Mouse (Mus musculus) embryo, embryonic 9.5 days (tissue): ENCODE measurements at regions not wholly inside any gene's neighbourhood (a gene's known extent, or its start where the extent isn't known, plus 50 kb on each side); places are given as distances from the start of the nearest gene placed in this dataset.

Experiments
- DNase-seq: peaks from one replicate; pipeline ENCODE4 v3.0.0-alpha.2; 2017; ENCODE audit errors: extremely low spot score

GRCm38 (mm10) chr10:98703642-98704293 lies 210.4 kb upstream of the Atp2b1 start:
- DNase-seq: no peak

DNA sequence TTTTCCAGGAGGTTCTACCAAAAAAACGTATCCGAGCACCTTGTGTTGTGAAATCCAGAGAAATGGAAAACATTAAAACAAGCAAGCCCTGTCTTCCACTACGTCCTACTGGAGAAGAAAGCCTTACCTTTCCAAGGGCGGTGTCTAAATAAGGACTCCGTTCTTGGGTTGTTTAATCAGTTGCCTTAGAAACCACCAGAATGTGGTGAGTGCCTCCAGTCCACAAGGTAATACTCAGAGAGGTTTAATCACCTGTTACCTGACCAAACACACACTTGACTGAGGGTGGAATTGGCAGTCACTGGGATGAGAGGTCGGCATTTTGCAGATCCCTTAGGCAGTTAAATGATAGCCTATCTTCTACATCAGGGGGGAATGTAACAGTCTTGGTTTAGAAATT lies 209.6 kb upstream of the Atp2b1 start:
- DNase-seq: no peak

- DNase-seq: no peak
Observed at GRCm38 (mm10) chr10:98717856-98718255, 196.3 kb upstream of the Atp2b1 start.

DNA sequence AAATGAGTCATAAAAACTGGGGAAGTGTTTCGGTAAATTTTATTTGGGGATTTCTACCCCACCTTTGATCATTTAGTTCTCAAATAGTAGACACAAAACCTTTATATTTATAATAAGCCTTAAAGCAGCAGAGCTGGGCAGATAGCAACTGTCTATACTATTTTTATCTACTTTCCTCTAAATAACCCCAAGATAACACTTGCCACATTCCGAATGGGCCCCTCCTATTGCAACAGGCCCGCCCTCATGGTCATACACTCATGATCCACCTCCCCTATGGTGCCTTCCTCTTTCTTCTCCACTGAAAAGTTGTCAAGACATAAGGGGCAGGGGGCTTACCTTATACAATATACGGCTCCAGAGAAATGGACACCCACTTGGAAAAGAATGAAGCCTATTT lies 195.5 kb upstream of the Atp2b1 start:
- DNase-seq: no peak

- no peak for DNase-seq
Observed at GRCm38 (mm10) chr10:98720256-98721005, 193.8 kb upstream of the Atp2b1 start.

GRCm38 (mm10) chr10:98725110-98725509 lies 189.1 kb upstream of the Atp2b1 start:
- no peak for DNase-seq

- DNase-seq: no peak
Observed at GRCm38 (mm10) chr10:98727130-98727529, 187.1 kb upstream of the Atp2b1 start.

DNA sequence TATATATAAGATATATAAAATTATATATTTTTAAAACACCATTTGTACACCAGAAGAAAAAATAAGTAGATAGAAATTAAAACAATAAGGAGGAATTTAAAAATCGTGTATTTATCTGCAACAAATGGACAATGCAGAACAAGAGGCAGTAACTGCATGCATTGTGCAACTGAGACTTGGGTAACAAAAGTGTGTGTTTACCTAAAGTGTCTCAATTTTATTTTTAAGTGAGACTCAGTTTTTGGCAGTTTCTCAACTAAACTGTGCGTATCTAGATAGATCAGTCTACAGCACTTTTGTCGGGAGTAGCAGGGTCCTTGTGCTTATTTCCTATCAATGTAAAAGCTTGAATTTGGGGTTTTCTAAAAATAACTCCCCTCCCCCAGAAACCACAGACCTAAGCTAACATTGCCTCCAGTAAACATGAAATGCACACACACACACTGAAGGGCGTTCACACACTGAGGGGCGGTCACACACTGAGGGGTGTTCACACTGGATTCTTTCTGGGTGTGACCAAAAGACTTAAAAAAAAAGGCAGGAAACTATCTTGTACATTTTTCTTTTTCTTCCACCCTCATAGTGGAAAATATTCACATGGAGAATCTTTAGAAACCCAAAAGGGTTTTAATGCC lies 185.7 kb upstream of the Atp2b1 start:
- DNase-seq: no peak

DNA sequence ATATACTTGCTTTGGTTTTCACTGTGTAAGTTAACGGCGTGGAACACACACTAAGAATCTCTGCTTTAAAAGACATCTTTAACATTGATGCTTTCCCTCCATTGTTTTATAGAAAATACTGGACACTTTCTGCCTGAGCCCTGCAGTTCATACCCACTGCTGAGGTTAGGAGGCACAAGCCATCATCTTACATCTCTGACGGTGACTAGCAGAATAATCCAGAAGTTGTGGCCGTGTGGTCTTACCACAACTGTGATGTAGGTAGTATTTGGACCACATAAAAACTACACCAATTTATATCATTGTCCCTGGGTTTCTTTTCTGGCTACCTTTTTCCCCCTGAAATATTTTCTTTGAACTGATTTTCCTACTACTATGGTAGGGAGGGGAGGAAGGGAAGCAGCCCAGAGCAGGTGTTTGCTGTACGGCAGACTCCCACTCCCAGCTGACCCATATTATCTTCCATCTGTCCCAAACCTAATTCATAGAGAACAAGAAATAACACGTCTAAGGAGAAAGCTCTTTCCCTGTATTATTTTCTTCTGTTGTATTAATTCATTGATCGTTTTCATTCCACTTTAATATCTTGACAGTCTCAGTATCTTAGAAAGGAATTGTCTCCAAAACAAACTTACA lies 180.1 kb upstream of the Atp2b1 start:
- DNase-seq: no peak

DNA sequence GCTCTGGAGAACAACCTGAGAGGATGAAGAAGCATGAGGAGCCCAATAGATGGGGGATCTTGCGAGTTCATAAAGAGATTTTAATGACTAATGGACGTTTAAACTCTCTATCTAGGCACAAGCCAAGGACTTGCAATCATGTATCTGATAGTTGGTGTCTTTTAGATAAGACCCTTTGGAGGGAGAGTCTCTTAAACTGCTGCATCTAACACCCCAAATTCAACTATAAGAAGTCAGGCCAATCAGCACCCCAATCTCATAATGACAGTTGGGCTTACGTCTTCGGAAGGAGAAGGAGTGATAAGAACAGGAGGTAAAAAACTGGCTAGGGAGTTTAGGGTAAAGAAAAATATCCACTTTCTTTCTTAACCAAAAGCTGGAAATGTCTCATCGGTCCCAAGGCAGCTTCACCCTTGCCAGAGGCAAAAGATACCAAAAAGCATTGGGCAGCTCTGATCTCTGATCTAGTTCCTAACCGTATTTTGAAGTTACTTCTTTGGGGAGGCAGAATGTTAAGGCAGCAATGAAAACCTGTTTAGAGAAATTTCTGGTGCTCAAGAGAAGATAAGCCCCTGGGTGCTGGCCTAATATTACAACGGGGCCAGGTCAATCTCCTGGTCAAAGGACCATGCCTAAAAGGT lies 173.6 kb upstream of the Atp2b1 start:
- no peak for DNase-seq

DNA sequence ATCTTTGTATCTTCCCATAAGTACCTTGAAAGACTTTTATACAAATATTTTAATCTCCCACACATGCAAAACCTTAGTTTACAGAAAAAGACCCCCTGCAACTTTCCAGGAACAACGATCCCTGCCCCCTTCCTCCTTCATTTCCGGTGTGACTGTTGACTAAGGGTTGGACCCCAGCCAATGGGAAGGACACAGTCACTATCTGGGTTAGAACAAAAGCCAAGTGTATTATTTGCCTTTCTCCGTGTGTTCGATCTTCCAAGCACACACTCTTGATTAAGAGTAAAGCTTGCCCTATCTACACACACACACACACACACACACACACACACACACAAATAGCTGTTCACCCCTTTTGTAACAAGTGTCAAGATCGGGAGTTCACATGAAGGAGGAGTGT lies 172.8 kb upstream of the Atp2b1 start:
- no peak for DNase-seq

DNA sequence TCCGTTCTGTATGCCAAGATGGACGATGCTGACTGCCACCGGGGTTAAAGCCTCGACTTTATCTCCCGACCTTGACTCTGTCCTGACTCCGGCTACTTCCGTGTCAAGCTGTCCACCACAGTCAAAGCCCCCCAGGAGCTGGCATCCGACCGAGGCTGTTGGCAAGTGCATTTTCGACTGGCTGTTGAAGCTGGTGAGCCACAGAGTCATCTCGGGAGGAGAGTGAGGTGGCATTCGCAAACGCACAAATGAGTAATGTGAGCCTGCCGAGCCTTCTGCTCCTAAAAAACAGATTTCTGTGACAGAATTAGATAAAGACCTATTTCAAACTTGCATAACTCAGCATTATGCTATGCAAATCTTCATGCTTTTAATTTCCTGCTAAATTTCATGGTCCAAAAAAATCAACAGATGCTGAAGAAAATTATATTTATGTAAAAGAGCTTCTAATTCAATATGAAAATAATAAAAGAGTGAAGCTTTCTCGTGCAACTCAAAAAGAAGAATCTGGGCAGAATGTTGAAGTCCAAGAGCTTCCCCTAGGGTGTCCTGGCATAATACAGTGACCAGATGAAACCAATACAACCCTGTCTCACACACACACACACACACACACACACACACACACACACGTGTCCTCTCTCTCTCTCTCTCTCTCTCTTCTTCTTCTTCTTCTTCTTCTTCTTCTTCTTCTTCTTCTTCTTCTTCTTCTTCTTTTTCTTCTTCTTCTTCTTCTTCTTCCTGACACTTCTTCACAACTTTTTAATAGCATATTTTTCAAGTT lies 171.2 kb upstream of the Atp2b1 start:
- no peak for DNase-seq

- DNase-seq: peak; percentile 27
Observed at GRCm38 (mm10) chr10:98744246-98744645, 170.0 kb upstream of the Atp2b1 start.

GRCm38 (mm10) chr10:98744662-98745061 lies 169.5 kb upstream of the Atp2b1 start:
- no peak for DNase-seq

- no peak for DNase-seq
Observed at GRCm38 (mm10) chr10:98745409-98745808, 168.8 kb upstream of the Atp2b1 start.

DNA sequence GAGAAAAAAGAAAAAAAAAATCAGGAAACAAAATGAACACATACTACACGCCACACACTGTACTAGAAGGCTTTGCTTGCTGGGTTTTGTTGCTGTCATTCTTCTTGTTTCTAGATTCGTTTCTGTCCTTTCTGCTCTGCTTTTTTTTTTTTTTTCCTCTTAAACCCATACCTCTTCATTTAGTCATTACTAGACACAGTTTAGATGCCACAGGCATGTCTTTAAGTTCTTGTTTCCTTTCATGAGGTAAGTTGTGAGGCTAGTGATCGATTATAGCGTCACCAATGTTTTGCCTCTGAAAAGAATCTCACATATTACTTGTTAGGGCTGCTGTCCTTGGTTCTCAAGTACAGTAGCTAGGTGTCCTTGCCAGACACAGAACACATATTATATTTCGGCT lies 168.3 kb upstream of the Atp2b1 start:
- DNase-seq: no peak

DNA sequence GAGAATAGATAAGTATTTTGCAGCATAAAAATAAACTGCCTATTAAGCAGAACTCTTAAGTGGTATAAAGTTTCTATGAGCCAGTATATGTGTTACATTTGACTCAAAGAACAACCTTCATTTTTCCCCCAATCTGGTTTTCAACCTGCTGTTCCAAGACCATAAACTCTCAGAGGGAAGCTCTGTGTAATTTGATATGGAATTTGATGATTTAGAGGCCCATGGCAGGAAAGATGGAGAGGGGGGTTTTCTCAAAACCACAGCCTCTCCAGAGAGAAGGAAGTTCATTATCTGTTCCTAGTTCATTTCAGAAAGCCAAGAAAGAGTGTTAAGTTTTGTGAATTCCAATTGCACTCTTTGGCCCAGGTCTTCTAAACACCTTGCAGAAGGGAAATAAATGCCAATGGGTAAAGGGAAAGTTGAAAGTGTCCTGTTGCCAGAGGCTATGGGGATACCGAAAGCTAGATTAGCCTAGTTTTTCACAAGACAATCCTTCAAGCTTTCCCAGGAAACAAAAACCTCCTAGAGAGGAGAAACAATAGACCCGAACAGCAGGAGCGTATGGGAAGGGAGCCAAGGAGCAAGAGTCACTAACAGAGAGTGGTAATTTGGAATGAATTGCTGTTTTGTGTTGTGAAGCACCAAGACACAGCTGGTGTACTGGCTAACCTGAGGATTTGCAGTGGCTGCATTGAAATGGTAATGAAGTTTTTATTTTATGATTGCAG lies 165.2 kb upstream of the Atp2b1 start:
- peak; percentile 39 for DNase-seq

DNA sequence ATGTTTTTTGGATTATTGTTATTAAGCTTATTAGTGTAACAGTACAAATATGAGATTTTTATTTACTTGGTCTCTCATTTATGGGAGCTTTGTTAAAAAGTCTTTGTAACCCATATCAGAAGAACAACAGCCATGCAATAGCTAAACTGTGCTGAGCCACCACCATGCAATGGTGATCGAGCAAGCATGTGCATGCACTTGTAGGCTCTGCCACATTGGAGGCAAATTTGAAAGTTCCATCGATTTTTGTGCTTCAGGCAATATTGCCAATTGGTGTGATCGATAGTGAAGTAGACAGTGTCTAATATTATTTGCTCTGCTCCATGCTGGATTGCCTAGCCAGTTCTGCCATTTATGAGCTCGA lies 164.6 kb upstream of the Atp2b1 start:
- DNase-seq: no peak

DNA sequence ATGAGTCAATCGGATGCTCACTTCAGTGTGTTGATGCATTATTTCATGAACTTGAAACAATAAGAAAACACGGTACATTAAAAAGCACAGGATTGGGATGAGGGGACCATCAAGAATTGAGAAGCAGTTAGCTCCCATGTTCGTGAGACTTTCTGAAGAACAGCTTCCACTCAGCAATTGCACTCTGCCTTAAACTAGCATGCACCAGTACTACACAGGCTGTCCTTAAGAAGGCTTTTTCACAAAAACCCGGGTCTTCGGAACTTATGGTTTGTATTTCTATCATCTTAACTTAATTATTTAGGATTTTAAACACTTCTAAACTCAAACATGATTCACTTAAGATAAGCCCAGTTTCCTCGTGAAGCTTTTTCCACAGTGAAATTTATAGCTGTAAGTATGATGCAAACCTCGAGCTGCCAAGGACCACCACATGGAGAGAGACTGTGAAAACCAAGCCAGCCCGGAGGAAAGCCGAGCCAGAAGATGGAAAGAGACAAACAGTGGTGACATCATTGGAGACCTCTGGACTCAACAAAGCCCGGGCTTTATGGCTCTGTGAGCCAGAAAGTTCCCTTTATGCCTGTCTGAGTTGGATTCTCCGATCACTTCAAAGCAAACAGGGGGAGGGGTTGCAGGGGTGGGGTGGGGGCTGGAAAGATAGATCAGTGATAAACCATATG lies 162.7 kb upstream of the Atp2b1 start:
- DNase-seq: no peak

DNA sequence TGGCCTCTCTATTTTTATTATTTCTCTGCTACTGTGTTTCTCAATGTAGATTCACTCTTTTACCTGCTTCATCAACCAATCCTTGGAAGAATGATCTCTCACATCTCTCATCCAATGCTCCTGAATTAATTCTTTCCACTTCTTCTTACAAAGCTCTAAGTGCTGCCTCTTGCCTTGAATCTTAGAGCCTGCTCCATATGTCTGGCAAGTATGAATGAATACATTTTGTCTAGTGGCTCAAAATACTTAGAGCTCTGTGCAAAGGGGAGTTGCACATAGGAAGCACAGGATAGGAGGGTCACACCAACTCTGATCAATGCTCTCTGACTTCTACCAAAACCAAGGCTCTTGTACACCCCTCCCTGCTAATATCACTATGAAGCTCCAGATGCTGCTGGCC lies 153.1 kb upstream of the Atp2b1 start:
- no peak for DNase-seq
